Mouse (Mus musculus) heart, embryonic 12.5 days (tissue): ENCODE results near the gene Ppp4r3a. TPM values are rescaled to one million over a fixed set of nuclear protein-coding genes. Genes with fewer than 3 reads are reported as not detected.

Source experiments
- ATAC-seq: fragments of 200-750 bp; cut with Nextera tagmentation; 2 replicates; pipeline ENCODE4 v1.8.0; 2017; ENCODE audit warnings: moderate TSS enrichment, moderate library complexity; ENCODE audit not compliant: insufficient number of reproducible peaks, low FRiP score
- H3K27ac ChIP-seq: fragments of 300-500 bp; sonication (generic); 2 replicates; pipeline ENCODE4 v1.5.1; 2016; ENCODE audit warnings: mild to moderate bottlenecking, moderate library complexity; ENCODE audit not compliant: poor library complexity, severe bottlenecking
- H3K27me3 ChIP-seq: fragments of 300-500 bp; sonication (generic); replicated peaks from 2 replicates; pipeline ENCODE4 v1.6.1; 2016; ENCODE audit warnings: mild to moderate bottlenecking, moderate library complexity
- H3K36me3 ChIP-seq: fragments of 300-500 bp; sonication (generic); 2 replicates; pipeline ENCODE4 v1.6.1; 2016; ENCODE audit warnings: mild to moderate bottlenecking, moderate library complexity
- H3K4me1 ChIP-seq: fragments of 300-500 bp; sonication (generic); replicated peaks from 2 replicates; pipeline ENCODE4 v1.6.1; 2016; ENCODE audit warnings: mild to moderate bottlenecking
- H3K4me2 ChIP-seq: fragments of 300-500 bp; sonication (generic); 2 replicates; pipeline ENCODE4 v1.6.1; 2016; ENCODE audit warnings: mild to moderate bottlenecking, moderate library complexity
- H3K4me3 ChIP-seq: fragments of 300-500 bp; sonication (generic); 2 replicates; pipeline ENCODE4 v1.5.1; 2016; ENCODE audit warnings: mild to moderate bottlenecking
- H3K9ac ChIP-seq: fragments of 300-500 bp; sonication (generic); 2 replicates; pipeline ENCODE4 v1.6.1; 2016; ENCODE audit warnings: mild to moderate bottlenecking, moderate library complexity
- H3K9me3 ChIP-seq: fragments of 300-500 bp; sonication (generic); replicated peaks from 2 replicates; pipeline ENCODE4 v1.6.1; 2016; ENCODE audit warnings: mild to moderate bottlenecking, moderate library complexity
- WGBS: fragments of 180-500 bp; shearing (Covaris S2); methylation state at CpG from one replicate; pipeline ENCODE4 v1.1.7; 2016; 5-methylcytosine and 5-hydroxymethylcytosine counted together
- polyA plus RNA-seq: library from polyadenylated mRNA; unstranded; fragments of >200 nt; fragmentation: Nextera tagmentation; extraction: Ambion mirVana; gene quantifications from 2 replicates; pipeline ENCODE4 v1.2.1, GENCODE M21; 2016

Gene Ppp4r3a
- polyA plus RNA-seq, 1 experiment from 2014 or later, result 49.1 TPM

DNA sequence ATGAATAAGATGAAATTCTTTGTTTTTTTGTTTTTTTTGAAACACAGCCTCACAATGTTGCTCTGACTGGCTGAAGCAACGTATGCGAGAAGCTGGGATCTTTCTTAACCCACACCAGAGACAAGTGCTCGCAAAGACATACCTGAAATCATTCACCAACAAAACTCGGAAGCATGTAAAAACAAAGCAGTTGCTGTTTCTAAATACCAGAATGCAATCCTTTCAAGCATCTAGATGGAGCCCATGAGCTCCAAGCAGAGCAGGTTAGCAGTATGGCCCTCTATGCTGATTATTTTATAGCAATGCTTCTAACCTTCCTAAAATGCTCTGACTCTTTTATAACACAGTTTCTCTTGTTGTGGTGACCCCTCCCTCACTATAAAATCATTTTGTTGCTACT, 735 bp upstream of the Ppp4r3a start:
- Histone ChIP-seq H3K9me3 (no peaks in the 10 kb centered on the region), H3K4me2 (peak overlapping the region; percentile 99), H3K27me3 (no peaks in the 10 kb centered on the region), H3K27ac (peak overlapping the region; percentile 99), H3K4me1 (peaks cover 23% of the 10 kb centered on the region), H3K9ac (peak overlapping the region; percentile 96), H3K36me3 (peaks cover 10% of the 10 kb centered on the region), H3K4me3 (peak overlapping the region; percentile 79)
- no peak for ATAC-seq
- 15% methylated on average over 4 of the region's 4 CpGs for WGBS

DNA sequence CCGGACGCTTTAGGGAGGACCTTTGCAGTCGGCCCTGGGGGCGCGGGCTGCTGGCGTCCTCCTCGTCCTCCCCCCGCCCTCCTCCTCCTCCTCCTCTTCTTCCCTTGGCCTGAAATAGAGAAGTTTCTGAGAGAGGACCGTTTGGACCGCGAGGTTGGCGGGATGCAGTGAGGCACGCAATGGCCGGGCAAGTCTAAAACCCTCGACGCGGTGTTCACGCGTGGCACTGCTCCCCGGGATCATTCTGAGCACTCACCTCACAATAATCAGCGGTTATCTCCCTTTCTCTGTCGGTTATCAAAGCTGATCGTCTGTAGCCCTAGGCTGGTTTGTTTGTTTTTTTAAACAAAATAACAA, 315 bp upstream of the Ppp4r3a start:
- peak overlapping the region; percentile 79 for H3K4me3 ChIP-seq
- peak; percentile 48; the same call in 1 of the 2 replicates for ATAC-seq
- H3K36me3 ChIP-seq, result peaks cover 10% of the 10 kb centered on the region
- H3K27ac ChIP-seq, result peak overlapping the region; percentile 99
- no peaks in the 10 kb centered on the region for H3K9me3 ChIP-seq
- peak overlapping the region; percentile 96 for H3K9ac ChIP-seq
- H3K4me1 ChIP-seq, result peaks cover 23% of the 10 kb centered on the region
- WGBS, result 0% methylated on average over 22 of the region's 23 CpGs
- H3K27me3 ChIP-seq, result no peaks in the 10 kb centered on the region
- H3K4me2 ChIP-seq, result peak overlapping the region; percentile 99

DNA sequence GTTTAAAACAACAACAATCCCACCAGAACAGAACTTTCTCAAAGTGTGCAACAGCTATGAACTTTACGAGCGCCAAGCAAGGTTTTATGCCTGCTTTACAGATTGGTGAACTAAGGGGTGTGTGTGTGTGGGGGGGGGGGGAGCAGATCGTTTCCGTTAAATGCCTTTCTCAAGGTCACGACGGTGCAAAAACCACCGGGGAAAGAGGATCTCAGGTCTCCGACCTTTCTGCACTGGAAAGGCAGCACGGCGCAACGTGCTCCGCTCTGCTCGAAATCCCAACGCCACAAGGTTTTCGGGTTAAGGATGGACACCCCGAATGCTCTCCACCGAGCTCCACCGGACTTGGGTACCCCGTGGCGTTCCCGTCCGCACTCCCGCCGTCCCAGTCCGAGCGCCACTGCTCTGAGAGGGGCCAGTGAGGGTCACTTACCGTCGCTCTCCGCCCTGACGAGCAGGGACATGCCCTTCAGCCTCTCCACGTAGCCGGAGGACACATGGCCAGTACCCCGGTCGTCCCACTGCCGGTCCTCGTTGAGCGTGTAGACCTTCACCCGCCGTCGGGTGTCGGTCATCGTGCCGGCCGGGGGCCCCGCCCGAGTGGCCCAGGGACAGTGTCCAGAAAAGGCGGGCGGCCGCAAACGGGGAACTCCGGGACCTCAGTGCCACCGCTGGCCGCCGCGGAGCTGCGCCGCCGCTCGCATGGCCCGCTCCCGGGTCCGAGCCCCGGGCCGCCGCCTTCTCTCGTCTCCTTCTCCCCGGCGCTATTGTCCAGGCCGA, 1.0 kb downstream of the Ppp4r3a start:
- peaks cover 27% of the 10 kb centered on the region for H3K4me1 ChIP-seq
- peak overlapping the region; percentile 99 for H3K27ac ChIP-seq
- H3K27me3 ChIP-seq, result no peaks in the 10 kb centered on the region
- H3K4me3 ChIP-seq, result peak overlapping the region; percentile 79
- H3K4me2 ChIP-seq, result peak overlapping the region; percentile 99
- no peaks in the 10 kb centered on the region for H3K9me3 ChIP-seq
- WGBS, result 0% methylated on average over 69 of the region's 69 CpGs
- H3K9ac ChIP-seq, result peak overlapping the region; percentile 96
- ATAC-seq, result peak; percentile 47
- H3K36me3 ChIP-seq, result peaks cover 17% of the 10 kb centered on the region

DNA sequence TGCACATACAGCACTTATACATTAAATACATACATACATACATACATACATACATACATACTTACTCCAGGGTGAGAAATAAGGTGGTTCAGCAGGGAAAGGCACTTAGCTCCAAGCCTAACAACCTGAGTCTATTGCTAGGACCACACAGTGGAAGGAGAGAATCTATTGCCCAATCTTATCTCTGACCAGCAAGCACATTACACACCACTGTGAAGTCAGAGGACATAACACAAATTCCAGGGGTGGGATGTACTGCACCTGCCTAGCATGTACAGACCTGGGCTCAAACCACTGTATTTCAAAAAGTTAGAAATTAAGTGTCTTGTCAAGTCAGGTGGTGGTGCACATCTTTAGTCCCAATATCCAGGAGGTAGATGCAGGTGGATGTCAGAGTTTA, 5.5 kb downstream of the Ppp4r3a start:
- ATAC-seq, result no peak
- Histone ChIP-seq H3K27me3 (no peaks in the 10 kb centered on the region), H3K4me2 (no peak overlapping the region), H3K4me3 (no peak overlapping the region), H3K27ac (no peak overlapping the region), H3K36me3 (peaks cover 30% of the 10 kb centered on the region), H3K9ac (no peak overlapping the region), H3K4me1 (peaks cover 22% of the 10 kb centered on the region), H3K9me3 (no peaks in the 10 kb centered on the region)

DNA sequence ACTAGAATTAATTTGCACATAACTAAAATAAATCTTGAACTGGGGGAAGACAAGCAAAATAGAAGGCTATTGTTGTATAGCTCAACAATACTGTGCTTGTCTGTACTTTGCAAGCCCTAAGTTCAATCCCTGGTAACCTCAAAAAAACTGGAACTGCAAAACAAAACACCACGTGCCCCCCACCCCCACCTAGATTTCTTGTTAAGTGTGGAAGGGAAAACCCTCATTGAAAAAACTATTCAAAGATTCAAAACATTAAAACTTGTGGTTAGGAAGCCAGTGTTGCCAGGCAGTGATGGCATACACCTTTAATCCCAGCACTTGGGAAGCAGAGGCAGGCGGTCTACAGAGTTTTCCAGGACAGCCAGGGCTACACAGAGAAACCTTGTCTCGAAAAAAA, 8.1 kb downstream of the Ppp4r3a start:
- Histone ChIP-seq H3K27me3 (no peaks in the 10 kb centered on the region), H3K4me1 (peaks cover 14% of the 10 kb centered on the region), H3K9ac (no peak overlapping the region), H3K9me3 (no peaks in the 10 kb centered on the region), H3K27ac (no peak overlapping the region), H3K4me3 (no peak overlapping the region), H3K36me3 (peaks cover 22% of the 10 kb centered on the region), H3K4me2 (no peak overlapping the region)
- WGBS, result 79% methylated on average over 3 of the region's 3 CpGs
- ATAC-seq, result no peak

DNA sequence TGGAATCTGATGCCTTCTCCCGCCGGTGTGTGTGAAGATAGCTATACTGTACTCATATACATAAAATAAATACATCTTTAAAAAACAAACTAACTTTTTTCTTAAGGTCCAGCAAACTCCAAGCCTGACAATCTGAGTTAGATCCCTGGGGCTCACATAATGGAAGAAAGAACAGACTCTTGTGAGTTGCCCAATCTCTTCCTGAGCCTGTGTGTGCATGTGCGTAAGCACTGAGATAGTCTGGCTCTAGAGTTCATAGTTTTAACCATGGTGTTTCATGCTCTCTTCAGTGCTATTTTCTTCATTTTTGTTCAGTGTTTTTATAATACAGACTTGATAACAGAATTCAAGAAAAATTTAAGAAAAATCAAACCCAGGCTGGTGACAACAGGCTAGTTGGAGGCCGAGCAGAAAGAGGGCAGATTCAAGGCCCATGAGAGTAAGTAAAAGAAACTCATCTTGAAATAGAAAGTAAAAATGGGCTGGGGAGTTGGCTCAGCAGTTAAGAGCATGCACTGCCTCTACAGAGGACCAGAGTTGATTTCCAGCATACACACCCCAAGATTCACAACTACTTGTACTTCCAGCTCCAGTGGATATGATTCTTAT, 8.6 kb downstream of the Ppp4r3a start:
- Histone ChIP-seq H3K9ac (no peak overlapping the region), H3K27me3 (no peaks in the 10 kb centered on the region), H3K4me2 (no peak overlapping the region), H3K9me3 (no peaks in the 10 kb centered on the region), H3K4me1 (peaks cover 11% of the 10 kb centered on the region; the same call in 1 of the 2 replicates), H3K36me3 (peaks cover 19% of the 10 kb centered on the region), H3K4me3 (no peak overlapping the region), H3K27ac (no peak overlapping the region)
- 90% methylated on average over 4 of the region's 4 CpGs for WGBS
- no peak for ATAC-seq

DNA sequence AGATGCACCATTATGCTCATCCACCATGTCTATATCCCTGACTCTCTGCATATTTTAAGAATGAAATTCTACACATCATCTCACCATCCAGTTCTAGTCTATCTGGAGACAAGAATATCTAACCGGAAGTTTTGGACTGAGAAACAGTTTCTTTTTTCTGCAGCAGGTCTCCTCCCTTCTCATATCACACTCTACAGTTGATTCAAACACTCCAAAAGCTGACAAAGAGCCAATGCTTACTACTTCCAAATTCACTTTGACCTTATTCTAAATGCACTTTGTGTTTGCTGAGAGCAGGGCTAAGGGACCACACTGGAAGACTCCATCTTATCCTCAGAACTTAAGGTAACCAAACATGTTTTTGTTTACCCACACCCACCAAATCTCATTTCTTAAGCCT, 13.7 kb downstream of the Ppp4r3a start:
- no peaks in the 10 kb centered on the region for H3K9me3 ChIP-seq
- H3K4me1 ChIP-seq, result peaks cover 3% of the 10 kb centered on the region; the same call in 1 of the 2 replicates
- 61% methylated on average over 1 of the region's 1 CpGs for WGBS
- no peak overlapping the region for H3K4me3 ChIP-seq
- H3K27me3 ChIP-seq, result no peaks in the 10 kb centered on the region
- peaks cover 21% of the 10 kb centered on the region for H3K36me3 ChIP-seq
- no peak overlapping the region for H3K27ac ChIP-seq
- no peak overlapping the region for H3K9ac ChIP-seq
- no peak for ATAC-seq
- no peak overlapping the region for H3K4me2 ChIP-seq

DNA sequence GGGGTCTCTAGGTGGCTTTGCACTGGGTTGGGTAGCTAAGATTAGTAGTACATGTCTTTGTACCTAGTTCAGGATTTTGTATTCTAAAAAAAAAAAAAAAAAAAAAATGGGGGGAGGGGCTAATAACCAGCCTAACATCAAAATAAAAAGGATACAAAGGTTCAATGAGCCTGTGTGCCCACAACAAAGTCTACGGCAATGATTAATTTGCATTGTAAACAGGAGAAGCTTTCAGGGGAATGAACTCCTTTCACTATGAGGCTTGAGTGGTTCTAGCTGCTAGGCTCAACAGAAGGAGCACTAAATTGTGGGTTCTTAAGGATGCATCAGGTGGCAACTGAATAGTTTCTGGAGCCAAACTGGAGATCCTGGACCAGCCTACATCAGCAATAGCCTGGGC, 17.2 kb downstream of the Ppp4r3a start:
- Histone ChIP-seq H3K4me1 (peaks cover 3% of the 10 kb centered on the region; the same call in 1 of the 2 replicates), H3K4me2 (no peak overlapping the region), H3K4me3 (no peak overlapping the region), H3K27ac (no peak overlapping the region), H3K9ac (no peak overlapping the region), H3K36me3 (peaks cover 48% of the 10 kb centered on the region), H3K27me3 (no peaks in the 10 kb centered on the region), H3K9me3 (no peaks in the 10 kb centered on the region)
- 94% methylated on average over 1 of the region's 1 CpGs for WGBS
- no peak for ATAC-seq

DNA sequence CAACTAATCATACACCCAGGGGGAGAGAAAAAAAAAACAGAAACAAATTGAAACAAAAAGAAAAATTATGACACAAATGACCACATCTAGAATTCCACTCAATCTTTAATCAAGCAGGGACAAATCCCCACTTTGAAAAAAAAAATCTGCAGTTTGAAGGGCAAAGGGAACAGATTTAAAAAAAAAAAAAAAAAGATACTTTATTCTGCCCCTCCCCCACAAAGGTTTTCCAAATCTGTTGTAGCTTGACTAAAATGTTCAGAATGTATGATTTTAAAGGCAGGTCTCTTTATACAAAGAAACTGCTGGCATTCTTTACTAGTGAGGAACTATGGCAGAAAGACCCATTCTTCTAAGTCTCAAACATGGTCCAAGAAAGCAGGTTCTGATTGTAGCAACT, 43.5 kb downstream of the Ppp4r3a start:
- no peak overlapping the region for H3K9ac ChIP-seq
- no peak overlapping the region for H3K4me2 ChIP-seq
- H3K27ac ChIP-seq, result no peak overlapping the region
- H3K4me3 ChIP-seq, result no peak overlapping the region
- H3K36me3 ChIP-seq, result peaks cover 55% of the 10 kb centered on the region
- no peaks in the 10 kb centered on the region for H3K9me3 ChIP-seq
- no peaks in the 10 kb centered on the region for H3K27me3 ChIP-seq
- no peaks in the 10 kb centered on the region for H3K4me1 ChIP-seq
- ATAC-seq, result no peak

DNA sequence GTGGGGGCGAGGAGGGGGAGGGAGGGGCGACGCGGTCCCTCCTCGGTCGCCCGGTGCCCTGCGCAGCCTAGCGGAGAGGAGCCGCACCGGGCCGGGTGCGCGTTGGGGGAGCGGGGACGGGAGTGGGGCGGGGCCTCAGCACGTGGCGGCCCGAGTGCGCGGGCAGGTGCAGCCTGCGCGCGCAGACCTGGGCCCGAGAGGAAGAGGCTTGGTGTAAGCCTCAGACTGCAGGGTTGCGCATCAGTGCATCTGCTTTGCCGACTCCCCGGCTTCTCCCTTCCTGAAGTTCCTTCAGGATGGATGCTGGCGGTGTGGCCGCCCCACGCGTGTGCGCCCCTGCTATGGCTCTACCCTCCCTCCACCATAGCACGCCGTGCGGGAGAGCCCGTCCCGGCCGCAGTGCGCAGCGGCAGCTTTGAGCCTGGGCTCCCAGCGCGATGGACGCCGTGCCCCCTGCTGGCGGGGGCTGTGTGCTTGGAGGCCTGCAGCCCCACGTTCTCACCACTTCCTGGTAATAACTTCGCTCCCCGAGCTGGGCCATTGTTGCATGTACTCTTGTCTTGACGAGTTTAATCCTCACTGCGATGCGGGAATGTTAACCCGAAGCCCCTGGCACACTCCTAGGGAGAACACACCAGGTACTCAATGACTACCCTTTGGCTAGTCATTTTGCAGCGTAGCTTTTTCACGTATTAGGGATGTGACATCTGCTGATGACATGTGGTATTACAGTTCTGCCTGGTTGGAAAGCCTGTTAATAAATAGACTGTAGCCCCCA, 54.4 kb downstream of the Ppp4r3a start, which contains the start of gene Ccdc88c:
Ccdc88c (minus strand) TSS at position 103 of the 778 bp plus-strand sequence.
- H3K4me1 ChIP-seq, result peaks cover 23% of the 10 kb centered on the region
- WGBS, result under 1% methylated on average over 52 of the region's 56 CpGs
- H3K36me3 ChIP-seq, result no peaks in the 10 kb centered on the region
- peak within 1 kb of the TSS; percentile 18; the same call in 1 of the 2 replicates for H3K27ac ChIP-seq
- peak within 1 kb of the TSS; percentile 62 for H3K4me3 ChIP-seq
- peak; percentile 92 for ATAC-seq
- H3K9ac ChIP-seq, result peak within 1 kb of the TSS; percentile 60
- H3K9me3 ChIP-seq, result no peaks in the 10 kb centered on the region
- H3K27me3 ChIP-seq, result peaks cover 53% of the 10 kb centered on the region
- peak within 1 kb of the TSS; percentile 85 for H3K4me2 ChIP-seq
